Mouse (Mus musculus): ENCODE data around the gene Elf5. TPM values are rescaled to one million over a fixed set of nuclear protein-coding genes. Genes with fewer than 3 reads are reported as not detected.

Elf5 gene
- total and polyA plus RNA-seq, 2 experiments from 2014 or later: 1.3 TPM; not detected in 1

DNA sequence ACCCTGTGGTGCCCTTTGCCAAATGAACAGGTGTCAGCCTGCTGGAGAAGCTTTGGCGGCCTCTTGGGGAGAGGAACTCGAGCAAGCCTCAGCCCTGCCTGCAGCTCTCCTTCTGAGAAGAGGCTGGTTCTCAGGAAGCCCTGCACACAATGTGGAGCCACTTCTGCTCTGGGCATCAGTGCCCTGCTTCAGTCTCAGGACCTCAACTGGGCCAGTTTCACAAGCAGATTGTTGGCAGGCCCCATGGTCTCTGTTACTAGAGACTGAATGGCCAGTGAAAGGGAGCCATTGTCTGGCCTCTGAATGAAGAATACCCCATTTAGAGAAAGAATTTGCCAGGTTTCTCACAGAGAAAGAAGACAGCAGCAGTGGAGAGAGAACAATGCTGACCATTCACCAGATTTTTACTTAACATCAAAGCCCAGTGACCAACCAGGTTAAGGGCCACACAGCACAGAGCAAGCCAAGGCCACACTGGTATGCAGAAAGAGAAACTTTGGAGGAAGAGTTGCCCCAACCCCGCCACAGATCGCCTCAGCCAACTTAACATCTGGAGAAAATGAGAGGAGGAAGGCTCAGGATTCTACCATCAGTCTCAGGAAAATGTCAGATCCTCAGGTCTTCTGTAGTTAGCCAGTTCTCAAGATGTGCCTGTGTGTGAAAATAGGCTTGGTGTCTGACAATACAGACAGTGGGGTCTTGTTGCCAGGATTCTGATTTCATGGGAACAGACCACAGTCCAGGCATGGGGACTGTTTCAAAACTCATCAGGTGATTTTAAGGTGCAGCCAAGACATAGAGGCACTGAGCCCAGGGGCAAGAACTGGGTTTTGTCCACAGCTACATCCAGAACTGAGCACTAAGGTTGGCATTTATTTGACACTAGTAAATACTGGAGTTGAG lies 21.2 kb upstream of the Elf5 start:
- no peak overlapping the region for H3K4me3 ChIP-seq (ENCODE audit: low read depth, low read length)
- TF ChIP-seq CTCF (IDR thresholded peaks at IDR 0.05): no peak
- H3K9ac ChIP-seq (replicated peaks; ENCODE audit: low read length, poor library complexity, severe bottlenecking): no peak overlapping the region
- H3K27ac ChIP-seq (ENCODE audit: low read depth, low read length): peak overlapping the region; percentile 38; the same call in 1 of the 2 replicates
- no peaks in the 10 kb centered on the region for H3K4me1 ChIP-seq (ENCODE audit: insufficient read depth, low read length)
- H3K36me3 ChIP-seq (ENCODE audit: insufficient read depth, low read length): no peaks in the 10 kb centered on the region
- ATAC-seq (ENCODE audit: low FRiP score): peak; percentile 87
- WGBS: 36% methylated on average over 4 of the region's 4 CpGs
- H3K4me2 ChIP-seq (ENCODE audit: low read depth, low read length, poor library complexity, severe bottlenecking): no peak overlapping the region
- no peaks in the 10 kb centered on the region for H3K27me3 ChIP-seq (ENCODE audit: insufficient read depth, low read length)
- DNase-seq (ENCODE audit: low spot score): peak; percentile 75
- H3K9me3 ChIP-seq (ENCODE audit: low read length): no peaks in the 10 kb centered on the region

- Histone ChIP-seq H3K4me1 (ENCODE audit: insufficient read depth, low read length) (no peaks in the 10 kb centered on the region), H3K27ac (ENCODE audit: low read depth, low read length) (no peak overlapping the region), H3K4me3 (ENCODE audit: low read depth, low read length) (no peak overlapping the region), H3K27me3 (ENCODE audit: insufficient read depth, low read length) (no peaks in the 10 kb centered on the region), H3K36me3 (ENCODE audit: insufficient read depth, low read length) (no peaks in the 10 kb centered on the region), H3K9ac (replicated peaks; ENCODE audit: low read length, poor library complexity, severe bottlenecking) (no peak overlapping the region), H3K4me2 (ENCODE audit: low read depth, low read length, poor library complexity, severe bottlenecking) (no peak overlapping the region), H3K9me3 (ENCODE audit: low read length) (no peaks in the 10 kb centered on the region)
- ATAC-seq (ENCODE audit: low FRiP score) (no peak), DNase-seq (ENCODE audit: low spot score) (no peak)
- WGBS: 97% methylated on average over 3 of the region's 4 CpGs
- no peak for TF ChIP-seq CTCF (IDR thresholded peaks at IDR 0.05)
Measured at GRCm38 (mm10) chr2:103391626-103392025, 19.9 kb upstream of the Elf5 start.

GRCm38 (mm10) chr2:103398110-103398509 lies 13.4 kb upstream of the Elf5 start:
- Histone ChIP-seq H3K9me3 (ENCODE audit: low read length) (no peaks in the 10 kb centered on the region), H3K4me2 (ENCODE audit: low read depth, low read length, poor library complexity, severe bottlenecking) (no peak overlapping the region), H3K9ac (replicated peaks; ENCODE audit: low read length, poor library complexity, severe bottlenecking) (no peak overlapping the region), H3K4me1 (ENCODE audit: insufficient read depth, low read length) (no peaks in the 10 kb centered on the region), H3K4me3 (ENCODE audit: low read depth, low read length) (no peak overlapping the region), H3K27ac (ENCODE audit: low read depth, low read length) (no peak overlapping the region), H3K36me3 (ENCODE audit: insufficient read depth, low read length) (no peaks in the 10 kb centered on the region), H3K27me3 (ENCODE audit: insufficient read depth, low read length) (no peaks in the 10 kb centered on the region)
- no peak for ATAC-seq (ENCODE audit: low FRiP score)
- TF ChIP-seq CTCF (IDR thresholded peaks at IDR 0.05): no peak
- 54% methylated on average over 6 of the region's 6 CpGs for WGBS
- DNase-seq (ENCODE audit: low spot score): no peak

- no peak for ATAC-seq (ENCODE audit: low FRiP score)
Measured at GRCm38 (mm10) chr2:103400691-103401090, 10.8 kb upstream of the Elf5 start.

DNA sequence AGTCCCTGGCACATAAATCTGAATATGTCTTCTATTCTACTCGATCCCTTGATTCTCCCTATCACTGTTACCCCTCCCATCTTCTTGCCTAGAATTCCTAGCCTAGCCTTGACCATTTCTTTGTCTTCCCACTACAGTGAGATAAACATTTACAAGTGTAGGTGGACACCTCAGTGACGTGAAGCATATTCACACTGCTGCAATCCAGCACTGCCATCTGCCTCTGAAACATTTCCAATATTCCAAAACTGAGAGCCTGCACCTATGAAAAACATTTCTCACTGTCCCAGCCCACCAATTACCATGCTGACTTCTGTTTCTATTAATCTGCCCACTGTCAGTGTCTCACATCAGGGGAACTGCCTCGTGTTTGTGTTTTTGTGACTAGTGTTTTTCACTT lies 5.2 kb upstream of the Elf5 start:
- Histone ChIP-seq H3K9ac (replicated peaks; ENCODE audit: low read length, poor library complexity, severe bottlenecking) (no peak overlapping the region), H3K27ac (ENCODE audit: low read depth, low read length) (no peak overlapping the region), H3K27me3 (ENCODE audit: insufficient read depth, low read length) (no peaks in the 10 kb centered on the region), H3K9me3 (ENCODE audit: low read length) (no peaks in the 10 kb centered on the region), H3K4me3 (ENCODE audit: low read depth, low read length) (no peak overlapping the region), H3K4me1 (ENCODE audit: insufficient read depth, low read length) (no peaks in the 10 kb centered on the region), H3K4me2 (ENCODE audit: low read depth, low read length, poor library complexity, severe bottlenecking) (no peak overlapping the region), H3K36me3 (ENCODE audit: insufficient read depth, low read length) (no peaks in the 10 kb centered on the region)
- TF ChIP-seq CTCF (IDR thresholded peaks at IDR 0.05): no peak
- WGBS: 85% methylated on average over 3 of the region's 3 CpGs
- DNase-seq (ENCODE audit: low spot score) (no peak), ATAC-seq (ENCODE audit: low FRiP score) (no peak)

More at GRCm38 (mm10) chr2:103400691-103401090, 10.8 kb upstream of the Elf5 start:
- H3K36me3 ChIP-seq (ENCODE audit: insufficient read depth, low read length): no peaks in the 10 kb centered on the region
- H3K27me3 ChIP-seq (ENCODE audit: insufficient read depth, low read length): no peaks in the 10 kb centered on the region
- no peak overlapping the region for H3K4me3 ChIP-seq (ENCODE audit: low read depth, low read length)
- DNase-seq (ENCODE audit: low spot score): no peak
- H3K4me2 ChIP-seq (ENCODE audit: low read depth, low read length, poor library complexity, severe bottlenecking): no peak overlapping the region
- no peak overlapping the region for H3K27ac ChIP-seq (ENCODE audit: low read depth, low read length)
- no peaks in the 10 kb centered on the region for H3K4me1 ChIP-seq (ENCODE audit: insufficient read depth, low read length)
- 72% methylated on average over 4 of the region's 4 CpGs for WGBS
- TF ChIP-seq CTCF (IDR thresholded peaks at IDR 0.05): no peak
- H3K9ac ChIP-seq (replicated peaks; ENCODE audit: low read length, poor library complexity, severe bottlenecking): no peak overlapping the region
- no peaks in the 10 kb centered on the region for H3K9me3 ChIP-seq (ENCODE audit: low read length)

DNA sequence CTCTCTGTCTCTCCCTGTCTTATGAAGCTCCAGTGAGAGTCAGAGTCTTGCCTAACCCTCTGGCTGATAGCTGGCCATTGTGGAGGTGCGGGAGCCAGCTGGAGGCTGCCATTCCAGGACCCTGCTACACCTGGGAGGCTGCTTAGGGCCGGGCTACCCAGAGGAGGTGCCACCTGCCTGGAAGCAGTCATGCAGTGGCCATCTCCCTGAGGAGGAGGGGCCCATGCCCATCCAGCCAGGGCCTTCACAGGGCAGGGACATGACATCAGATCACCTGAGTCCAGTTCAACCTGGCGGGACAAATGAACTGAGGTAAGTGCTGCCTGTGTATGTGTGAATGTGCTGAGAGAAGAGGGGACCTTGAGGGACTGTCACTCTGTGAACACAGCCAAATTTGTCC lies 328 bp downstream of the Elf5 start:
- no peak for TF ChIP-seq CTCF (IDR thresholded peaks at IDR 0.05)
- no peak for ATAC-seq (ENCODE audit: low FRiP score)
- no peaks in the 10 kb centered on the region for H3K4me1 ChIP-seq (ENCODE audit: insufficient read depth, low read length)
- no peak overlapping the region for H3K27ac ChIP-seq (ENCODE audit: low read depth, low read length)
- no peaks in the 10 kb centered on the region for H3K36me3 ChIP-seq (ENCODE audit: insufficient read depth, low read length)
- DNase-seq (ENCODE audit: low spot score): no peak
- 87% methylated on average over 3 of the region's 3 CpGs for WGBS
- H3K4me2 ChIP-seq (ENCODE audit: low read depth, low read length, poor library complexity, severe bottlenecking): no peak overlapping the region
- no peaks in the 10 kb centered on the region for H3K27me3 ChIP-seq (ENCODE audit: insufficient read depth, low read length)
- no peak overlapping the region for H3K4me3 ChIP-seq (ENCODE audit: low read depth, low read length)
- H3K9me3 ChIP-seq (ENCODE audit: low read length): no peaks in the 10 kb centered on the region
- no peak overlapping the region for H3K9ac ChIP-seq (replicated peaks; ENCODE audit: low read length, poor library complexity, severe bottlenecking)
